Mouse (Mus musculus) urinary bladder, postnatal 10 days (tissue): Measurements from ENCODE around the gene Prkar2b.

Source experiments
- DNase-seq: peaks from one replicate; pipeline ENCODE4 v3.0.0; 2022; ENCODE audit warnings: low spot score

Gene Prkar2b

DNA sequence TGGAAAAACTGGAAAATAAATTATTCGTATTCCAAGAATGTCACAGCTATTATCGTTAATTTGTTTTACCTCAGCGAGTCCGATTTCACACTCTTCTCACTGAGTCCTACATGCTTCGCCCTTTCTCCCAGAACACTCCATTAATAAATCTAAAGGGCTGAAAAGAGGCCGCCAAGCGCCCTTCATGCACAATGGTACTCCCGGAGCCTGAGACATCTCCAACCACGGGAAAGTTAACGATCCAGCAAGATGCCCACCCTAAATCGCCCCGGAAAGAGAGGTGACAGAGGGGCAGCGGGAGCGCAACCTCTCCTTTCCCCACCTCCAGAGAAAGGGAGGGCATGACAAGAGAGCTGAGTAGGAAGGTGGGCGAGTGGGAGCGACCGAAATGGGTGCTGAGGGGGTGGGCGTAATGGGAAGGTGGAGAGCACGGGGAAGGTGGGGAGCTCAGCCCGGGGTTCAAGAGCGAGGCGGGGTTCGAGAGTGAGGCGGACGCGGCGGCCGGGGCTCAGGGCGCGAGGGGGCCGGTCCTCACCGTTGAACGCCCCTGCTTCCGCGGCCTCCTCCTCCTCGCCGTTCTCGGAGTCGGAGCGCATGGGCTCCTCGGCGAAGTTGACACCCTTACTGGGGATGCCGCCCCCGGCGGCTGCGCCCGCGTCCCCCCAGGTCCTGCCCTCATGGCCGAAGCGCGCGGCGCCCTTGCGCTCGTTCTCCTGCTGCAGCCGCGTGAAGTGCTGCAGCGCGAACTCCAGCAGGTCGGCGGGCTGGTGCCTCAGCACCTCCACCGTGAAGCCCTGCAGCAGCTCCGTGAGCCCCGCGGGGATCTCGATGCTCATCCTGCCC, 628 bp downstream of the Prkar2b start:
- DNase-seq, result no peak

DNA sequence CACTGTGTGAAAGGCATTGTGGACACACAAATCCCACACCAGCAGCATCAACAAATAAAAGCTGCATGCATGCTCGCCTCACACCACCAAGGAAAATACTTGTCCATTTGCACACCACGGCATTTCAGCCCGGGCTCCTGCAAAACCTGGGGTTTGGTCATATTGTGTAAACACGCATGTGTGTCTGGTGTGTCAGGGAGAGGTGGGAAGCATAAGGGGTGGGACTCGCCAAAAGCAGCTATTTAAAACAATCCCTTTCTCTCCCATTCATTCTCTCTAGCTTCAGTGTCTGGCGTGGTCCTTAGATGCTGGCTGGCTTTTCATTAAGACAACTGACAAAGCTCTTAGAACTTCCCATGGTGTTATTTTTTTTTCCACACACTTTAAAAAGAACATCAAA, 1.4 kb downstream of the Prkar2b start:
- no peak for DNase-seq

DNA sequence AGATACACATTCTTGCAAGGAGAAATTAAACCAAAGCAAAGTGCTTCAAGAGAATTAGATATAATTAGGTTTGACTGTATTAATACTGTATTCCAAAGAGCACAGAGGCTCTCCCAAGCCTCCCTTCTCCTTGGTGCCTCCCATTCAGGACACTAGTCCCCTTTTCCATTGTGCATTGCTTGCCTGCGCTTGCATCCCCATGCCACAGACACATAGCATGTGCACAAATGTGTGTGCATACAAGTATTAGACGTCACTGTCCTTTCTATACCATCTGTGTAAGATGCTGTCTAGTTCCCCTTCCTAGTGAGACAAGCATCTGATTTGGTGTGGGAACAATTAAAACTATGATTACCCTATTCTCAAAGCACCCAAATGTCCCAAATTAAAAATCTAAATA, 2.0 kb downstream of the Prkar2b start:
- DNase-seq, result no peak

DNA sequence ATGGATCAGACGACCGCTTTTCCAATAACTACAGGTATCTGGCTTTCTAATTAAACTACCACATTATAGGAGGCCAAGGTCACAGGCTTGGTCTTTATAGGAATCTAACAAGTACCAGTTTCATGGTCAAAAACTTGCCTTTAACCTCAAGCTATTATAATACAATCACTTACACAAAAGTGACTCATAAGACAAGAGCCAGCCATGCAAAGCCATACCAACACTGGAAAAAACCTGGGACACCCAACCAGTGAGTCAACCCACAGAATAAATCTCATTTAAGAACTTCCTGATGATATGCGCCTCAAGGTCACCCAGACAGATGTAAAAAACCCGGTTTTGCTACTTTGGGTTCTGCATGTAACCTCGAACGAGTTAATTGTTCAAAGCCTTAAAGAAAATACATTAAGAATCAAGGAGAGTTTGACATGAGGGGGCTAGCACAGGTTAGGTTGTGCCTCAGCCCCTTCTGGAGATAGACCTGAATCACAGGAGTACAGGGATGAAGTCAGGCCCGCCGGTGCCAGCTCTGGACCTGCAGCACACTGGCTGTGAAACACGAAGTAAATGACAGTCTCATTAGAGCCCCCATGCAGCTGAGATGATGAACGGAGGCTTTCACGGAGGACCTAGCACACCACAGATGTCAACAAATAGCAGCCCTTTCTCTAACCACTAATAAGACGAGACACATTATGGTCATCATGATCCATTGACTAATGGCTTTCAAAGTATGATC, 3.5 kb downstream of the Prkar2b start:
- DNase-seq, result no peak

DNA sequence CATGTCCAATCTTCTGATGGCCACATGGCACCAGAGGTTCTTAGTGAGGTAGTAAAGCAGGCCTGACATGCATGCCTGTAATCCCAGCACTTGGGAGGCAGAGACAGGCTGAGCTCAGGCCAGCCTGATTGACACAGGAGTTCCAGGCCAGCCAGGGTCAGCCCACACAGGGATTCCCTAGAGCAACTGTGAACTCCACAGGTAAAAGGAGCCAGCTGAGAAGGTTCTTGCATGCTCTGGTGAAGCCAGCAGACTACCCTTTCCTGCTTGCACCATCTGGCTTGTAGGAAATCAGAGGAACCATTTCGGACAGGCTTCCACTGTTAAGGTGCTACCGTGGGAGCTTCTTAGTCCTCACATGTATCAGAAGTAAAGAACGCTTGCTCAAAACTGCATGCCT, 5.3 kb downstream of the Prkar2b start:
- DNase-seq, result no peak

DNA sequence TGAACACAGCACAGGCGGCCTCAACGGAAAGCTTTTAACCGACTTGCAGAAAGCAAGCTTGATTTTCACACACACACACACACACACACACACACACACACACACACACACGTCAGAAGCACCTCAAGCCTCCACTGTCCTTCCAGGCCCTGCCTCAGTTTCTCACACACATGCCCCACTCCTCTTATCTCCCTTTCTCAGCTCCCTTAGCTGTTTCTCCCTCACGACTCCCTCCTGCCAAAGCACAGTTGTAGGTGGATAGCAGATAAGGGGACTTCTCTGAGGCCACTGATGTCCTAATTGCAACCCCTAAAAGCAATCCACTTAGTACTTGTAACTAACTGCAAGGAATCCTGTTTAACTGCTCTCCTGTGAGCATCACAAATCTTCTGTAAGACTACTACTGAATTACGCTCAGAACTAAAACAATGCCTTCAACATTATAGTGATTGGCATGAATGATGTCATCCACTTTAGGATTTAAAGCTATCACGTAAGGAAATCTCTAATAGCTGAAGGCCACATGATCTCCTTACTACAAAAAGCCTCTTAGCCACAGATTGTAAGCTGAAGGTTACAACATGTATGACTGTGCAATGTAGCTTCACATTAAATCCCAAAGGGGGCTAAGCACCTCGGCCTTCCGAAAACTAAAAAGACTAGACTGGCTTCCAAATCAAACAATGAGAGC, 6.5 kb downstream of the Prkar2b start:
- no peak for DNase-seq

- no peak for DNase-seq
These were observed 7.3 kb downstream of the Prkar2b start for GRCm38 (mm10) chr12:32053637-32054366.

DNA sequence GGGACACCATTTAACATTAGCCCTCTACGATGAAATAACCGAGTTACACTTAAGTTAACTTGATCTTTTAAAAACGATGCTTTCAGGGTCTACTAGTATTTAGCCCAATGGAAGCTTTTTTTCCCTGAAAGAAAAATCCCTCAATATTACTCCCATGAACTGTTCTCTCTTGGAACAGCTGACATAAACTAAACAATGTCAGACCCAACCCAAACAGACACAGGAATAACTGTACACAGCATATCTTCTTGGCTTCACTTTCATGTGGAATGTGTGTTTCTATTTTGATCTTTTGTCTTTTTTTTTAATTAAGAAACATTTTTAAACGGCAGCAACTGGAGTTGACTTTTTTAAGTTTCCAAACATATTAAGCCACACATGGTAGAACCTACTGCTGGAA, 8.2 kb downstream of the Prkar2b start:
- DNase-seq, result no peak

- no peak for DNase-seq
These were observed 10.9 kb downstream of the Prkar2b start for GRCm38 (mm10) chr12:32050165-32050564.

GRCm38 (mm10) chr12:32045566-32046330, 15.3 kb downstream of the Prkar2b start:
- no peak for DNase-seq

GRCm38 (mm10) chr12:32044487-32045134, 16.5 kb downstream of the Prkar2b start:
- DNase-seq, result no peak

- DNase-seq, result no peak
These were observed 27.6 kb downstream of the Prkar2b start for GRCm38 (mm10) chr12:32033536-32033935.

GRCm38 (mm10) chr12:32032917-32033316, 28.2 kb downstream of the Prkar2b start:
- DNase-seq, result no peak

DNA sequence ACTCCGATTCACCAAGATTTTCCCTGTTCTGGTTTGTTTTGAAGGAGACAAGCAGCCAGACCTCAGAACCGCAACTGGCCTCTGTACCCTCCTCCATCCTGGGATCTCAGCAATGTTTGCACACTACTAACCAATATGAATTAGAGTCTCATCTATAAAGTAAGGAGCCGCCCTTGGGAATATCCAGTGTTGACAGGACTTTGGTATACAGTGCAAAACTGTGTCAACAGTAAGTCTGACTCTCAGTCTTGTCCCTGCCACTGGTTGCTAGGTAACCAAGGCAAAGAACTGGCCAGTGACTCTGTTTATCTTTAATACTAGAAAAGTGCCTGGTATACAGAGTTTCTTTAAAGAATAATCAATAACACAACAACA, 42.7 kb downstream of the Prkar2b start:
- DNase-seq, result no peak

DNA sequence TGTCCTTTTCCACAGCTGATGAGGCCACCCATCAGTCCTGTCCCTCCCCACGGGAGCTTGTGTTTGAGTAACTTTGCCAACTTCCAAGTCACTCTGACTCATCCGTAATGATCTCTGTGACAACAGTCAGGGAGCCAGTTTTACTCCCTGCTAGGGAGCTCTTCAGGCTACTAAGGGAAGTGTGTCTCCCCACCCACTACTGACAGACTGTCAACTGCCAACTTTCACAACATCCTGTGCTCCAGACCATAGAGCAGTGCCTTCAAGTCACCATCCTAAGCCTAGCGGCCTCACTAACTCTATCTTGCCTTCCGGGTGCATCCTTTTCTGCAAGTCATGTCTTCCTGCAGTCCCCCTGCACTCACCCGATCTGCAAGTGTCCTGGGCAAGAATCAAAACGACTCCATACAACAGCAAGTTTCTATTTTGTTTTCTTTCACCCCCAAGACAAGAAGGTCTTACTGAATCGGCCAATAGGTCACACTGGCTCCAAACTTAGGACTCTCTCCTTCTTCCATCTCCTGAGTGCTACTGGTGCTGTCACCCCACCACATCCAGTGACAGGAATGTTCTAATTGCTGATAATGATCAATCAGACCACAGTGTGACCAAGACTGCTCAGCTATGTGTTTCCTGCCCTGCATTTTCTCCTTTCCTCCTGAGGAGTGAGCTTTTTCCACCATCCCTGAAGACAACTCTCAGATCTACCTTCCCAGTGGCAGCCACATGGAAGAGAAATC, 43.3 kb downstream of the Prkar2b start:
- DNase-seq, result no peak

- no peak for DNase-seq
These were observed 44.6 kb downstream of the Prkar2b start for GRCm38 (mm10) chr12:32016472-32016871.

- DNase-seq, result no peak
These were observed 45.8 kb downstream of the Prkar2b start for GRCm38 (mm10) chr12:32015268-32015769.

DNA sequence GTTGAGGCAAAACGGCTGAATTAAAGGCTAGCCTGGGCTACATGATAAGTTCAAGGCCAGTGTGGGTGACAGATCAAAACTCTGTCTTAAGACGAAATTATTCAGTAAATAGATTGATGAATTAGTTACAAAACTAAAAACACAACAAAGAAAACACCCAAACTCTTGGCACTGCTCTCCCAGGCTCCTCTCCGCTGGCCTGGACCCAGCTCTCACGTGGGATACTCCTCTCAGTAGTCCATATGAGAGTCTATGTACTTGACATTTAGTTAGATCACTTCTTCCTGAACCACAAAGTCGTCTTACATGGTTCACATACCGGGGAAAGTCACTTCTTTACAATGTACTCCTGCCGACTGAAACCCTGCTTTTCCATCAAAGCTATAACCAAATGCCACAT, 46.3 kb downstream of the Prkar2b start:
- no peak for DNase-seq

GRCm38 (mm10) chr12:32012169-32012568, 48.9 kb downstream of the Prkar2b start:
- no peak for DNase-seq

DNA sequence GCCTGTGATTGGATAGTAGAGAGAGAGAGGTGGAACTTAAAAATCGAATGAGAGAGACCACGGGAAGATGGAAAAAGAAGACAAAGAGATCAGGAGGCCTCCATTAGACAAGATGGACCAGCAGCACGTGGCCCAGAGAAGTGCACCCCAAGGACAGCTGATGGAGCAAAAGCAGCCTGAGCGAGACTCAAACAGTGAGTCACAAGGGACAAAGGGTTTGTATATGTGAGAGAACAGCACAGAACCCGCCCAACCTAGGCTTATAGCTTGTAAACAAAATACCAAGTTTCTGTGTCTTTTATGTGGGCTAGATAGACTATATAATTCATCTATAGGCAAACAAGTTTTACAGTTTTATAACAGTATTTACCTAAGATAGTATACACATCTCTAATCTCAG, 50.0 kb downstream of the Prkar2b start:
- no peak for DNase-seq
